Mouse (Mus musculus) heart, adult 2 months (tissue): Measurements from ENCODE around the gene Zfp451. TPM values are rescaled to one million over a fixed set of nuclear protein-coding genes. Genes with fewer than 3 reads are reported as not detected.

Experiments
- DNase-seq, 2 experiments: peaks; one replicate each; pipeline ENCODE4 v3.0.0; 2021
- H3K27ac ChIP-seq: fragments of 200-600 bp; 2 replicates; pipeline ENCODE4 v1.8.1; 2022
- H3K27me3 ChIP-seq: fragments of 200-500 bp; 2 replicates; pipeline ENCODE4 v1.6.1; 2012; ENCODE audit warnings: mild to moderate bottlenecking, low read length, inconsistent platforms, mixed read lengths; ENCODE audit not compliant: control insufficient read depth, insufficient read depth
- H3K36me3 ChIP-seq: fragments of 200-500 bp; 2 replicates; pipeline ENCODE4 v1.6.1; 2012; ENCODE audit warnings: low read length, inconsistent platforms; ENCODE audit not compliant: control insufficient read depth, insufficient read depth
- H3K4me1 ChIP-seq: fragments of 200-500 bp; 2 replicates; pipeline ENCODE4 v1.6.1; 2011; ENCODE audit warnings: low read length; ENCODE audit not compliant: control insufficient read depth, insufficient read depth
- H3K4me3 ChIP-seq: fragments of 200-600 bp; 2 replicates; pipeline ENCODE4 v1.8.1; 2022
- H3K79me2 ChIP-seq: fragments of 200-500 bp; replicated peaks from 2 replicates; pipeline ENCODE4 v1.6.1; 2012; ENCODE audit warnings: mild to moderate bottlenecking, inconsistent platforms, low read length, moderate library complexity, mixed read lengths; ENCODE audit not compliant: control insufficient read depth, insufficient read depth
- H3K9ac ChIP-seq: fragments of 200-500 bp; 2 replicates; pipeline ENCODE4 v1.6.1; 2012; ENCODE audit warnings: low read depth, mild to moderate bottlenecking, control low read depth, inconsistent platforms, low read length, mixed read lengths
- CTCF ChIP-seq: fragments of 200-600 bp; IDR thresholded peaks from 2 replicates; pipeline ENCODE4 v1.8.1; 2022; ENCODE audit warnings: antibody characterized with exemption, mild to moderate bottlenecking, moderate library complexity
- EP300 ChIP-seq: fragments of 200-500 bp; IDR thresholded peaks from 2 replicates; pipeline ENCODE4 v1.6.1; 2011; ENCODE audit warnings: low read depth, low read length, control low read depth; ENCODE audit not compliant: insufficient read depth
- POLR2A ChIP-seq: fragments of 200-500 bp; IDR thresholded peaks from 2 replicates; pipeline ENCODE4 v1.6.1; 2011; ENCODE audit warnings: mild to moderate bottlenecking, low read depth, low read length, control low read depth; ENCODE audit not compliant: insufficient read depth
- WGBS: fragments of 180-500 bp; shearing (Covaris S2); methylation state at CpG from one replicate; pipeline ENCODE4 v1.1.7; 2018; 5-methylcytosine and 5-hydroxymethylcytosine counted together
- intact Hi-C: fragments of 180-260 bp; cut with DNase I; formaldehyde crosslinking; loops from one replicate; pipeline ENCODE4 v1.15.1; 2025
- polyA plus RNA-seq: library from polyadenylated mRNA; depleted of rRNA; stranded (reverse); fragments of >200 nt; gene quantifications from 2 replicates; pipeline ENCODE4 v1.2.3, GENCODE M21; 2012
- total RNA-seq, 2 experiments: library from RNA; stranded (reverse); gene quantifications; 2 replicates each; pipeline ENCODE4 v1.2.3; 2021

The Zfp451 gene
- total and polyA plus RNA-seq, 3 experiments = 3.6 to 13.7 (median 12.8) TPM

GRCm38 (mm10) chr1:33813495-33813867, 914 bp downstream of the Zfp451 start:
- intact Hi-C loops = loop anchor here (2.0 to 5.0 kb wide), 3 partner anchors 69 to 621 kb away; no protein-coding TSS in a partner anchor
- H3K36me3 ChIP-seq = peaks cover 10% of the 10 kb centered on the region
- H3K4me3 ChIP-seq = peak overlapping the region; percentile 83
- no peak for TF ChIP-seq POLR2A
- TF ChIP-seq CTCF = no peak
- no peak for TF ChIP-seq EP300
- no peak for DNase-seq
- WGBS = 8% methylated on average over 11 of the region's 11 CpGs
- peaks cover 7% of the 10 kb centered on the region for H3K79me2 ChIP-seq
- peak overlapping the region; percentile 95 for H3K9ac ChIP-seq
- peaks cover 5% of the 10 kb centered on the region for H3K4me1 ChIP-seq
- peak overlapping the region; percentile 77 for H3K27ac ChIP-seq
- no peaks in the 10 kb centered on the region for H3K27me3 ChIP-seq

GRCm38 (mm10) chr1:33803323-33803722, 11.1 kb downstream of the Zfp451 start:
- H3K36me3 ChIP-seq = peaks cover 12% of the 10 kb centered on the region
- no peaks in the 10 kb centered on the region for H3K4me1 ChIP-seq
- H3K4me3 ChIP-seq = no peak overlapping the region
- TF ChIP-seq POLR2A (no peak), CTCF (no peak), EP300 (no peak)
- DNase-seq = no peak
- WGBS = 95% methylated on average over 2 of the region's 2 CpGs
- H3K9ac ChIP-seq = no peak overlapping the region
- no peaks in the 10 kb centered on the region; the same call in 1 of the 2 replicates for H3K79me2 ChIP-seq
- no peaks in the 10 kb centered on the region for H3K27me3 ChIP-seq
- H3K27ac ChIP-seq = no peak overlapping the region
- intact Hi-C loops = no loop called here

GRCm38 (mm10) chr1:33799620-33800019, 14.8 kb downstream of the Zfp451 start:
- no peak overlapping the region for H3K9ac ChIP-seq
- H3K4me1 ChIP-seq = no peaks in the 10 kb centered on the region
- H3K4me3 ChIP-seq = no peak overlapping the region
- no peak for TF ChIP-seq POLR2A
- TF ChIP-seq EP300 = no peak
- peaks cover 12% of the 10 kb centered on the region for H3K36me3 ChIP-seq
- H3K79me2 ChIP-seq = no peaks in the 10 kb centered on the region; the same call in 1 of the 2 replicates
- no peak for DNase-seq
- intact Hi-C loops = no loop called here
- WGBS = 80% methylated on average over 3 of the region's 3 CpGs
- H3K27ac ChIP-seq = no peak overlapping the region
- H3K27me3 ChIP-seq = no peaks in the 10 kb centered on the region

GRCm38 (mm10) chr1:33788493-33788892, 25.9 kb downstream of the Zfp451 start:
- 26% methylated on average over 3 of the region's 3 CpGs for WGBS
- no peak for DNase-seq
- no peak for TF ChIP-seq CTCF
- TF ChIP-seq EP300 = no peak
- no peak for TF ChIP-seq POLR2A

GRCm38 (mm10) chr1:33788072-33788471, 26.3 kb downstream of the Zfp451 start:
- Histone ChIP-seq H3K4me1 (peaks cover 4% of the 10 kb centered on the region), H3K9ac (no peak overlapping the region), H3K4me3 (no peak overlapping the region), H3K36me3 (peaks cover 2% of the 10 kb centered on the region; the same call in 1 of the 2 replicates), H3K27ac (no peak overlapping the region), H3K79me2 (peaks cover 7% of the 10 kb centered on the region), H3K27me3 (no peaks in the 10 kb centered on the region)
- TF ChIP-seq POLR2A (no peak), CTCF (no peak), EP300 (no peak)
- intact Hi-C loops = no loop called here
- 77% methylated on average over 5 of the region's 5 CpGs for WGBS
- DNase-seq = no peak

More at GRCm38 (mm10) chr1:33788493-33788892, 25.9 kb downstream of the Zfp451 start:
- peaks cover 2% of the 10 kb centered on the region; the same call in 1 of the 2 replicates for H3K36me3 ChIP-seq
- H3K27me3 ChIP-seq = no peaks in the 10 kb centered on the region
- H3K79me2 ChIP-seq = peaks cover 7% of the 10 kb centered on the region
- H3K4me3 ChIP-seq = no peak overlapping the region
- H3K4me1 ChIP-seq = peaks cover 4% of the 10 kb centered on the region
- H3K9ac ChIP-seq = no peak overlapping the region
- intact Hi-C loops = no loop called here
- no peak overlapping the region for H3K27ac ChIP-seq

GRCm38 (mm10) chr1:33784561-33784960, 29.8 kb downstream of the Zfp451 start:
- TF ChIP-seq CTCF (no peak), POLR2A (no peak), EP300 (no peak)
- no peak overlapping the region for H3K27ac ChIP-seq
- H3K9ac ChIP-seq = no peak overlapping the region
- intact Hi-C loops = no loop called here
- H3K4me3 ChIP-seq = no peak overlapping the region
- no peak for DNase-seq
- no peaks in the 10 kb centered on the region for H3K27me3 ChIP-seq
- peaks cover 2% of the 10 kb centered on the region; the same call in 1 of the 2 replicates for H3K36me3 ChIP-seq
- peaks cover 4% of the 10 kb centered on the region for H3K4me1 ChIP-seq
- H3K79me2 ChIP-seq = peaks cover 6% of the 10 kb centered on the region
- WGBS = 96% methylated on average over 5 of the region's 5 CpGs
